Mouse (Mus musculus): ENCODE results near the gene Clec16a.

Clec16a gene

DNA sequence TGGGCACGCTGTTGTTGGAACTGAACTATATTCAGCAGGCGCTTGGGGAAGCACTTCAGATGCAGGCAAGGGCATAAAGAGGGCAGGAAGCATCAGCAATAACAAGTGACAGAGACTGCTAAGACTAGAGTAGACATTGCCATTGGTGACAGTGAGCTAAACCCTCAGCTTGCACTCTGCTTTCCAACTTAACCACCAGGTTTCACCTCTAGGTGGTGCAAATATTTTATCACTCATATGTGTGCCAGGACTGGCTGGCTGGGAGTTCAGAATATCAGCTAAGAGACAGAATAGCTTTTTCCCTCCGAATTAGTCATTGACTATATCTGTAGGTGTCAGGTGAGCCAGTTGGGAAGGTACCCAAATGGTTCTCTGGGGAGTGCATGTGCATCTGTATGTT lies 41.4 kb downstream of the Clec16a start:
- peak; percentile 70 for DNase-seq

DNA sequence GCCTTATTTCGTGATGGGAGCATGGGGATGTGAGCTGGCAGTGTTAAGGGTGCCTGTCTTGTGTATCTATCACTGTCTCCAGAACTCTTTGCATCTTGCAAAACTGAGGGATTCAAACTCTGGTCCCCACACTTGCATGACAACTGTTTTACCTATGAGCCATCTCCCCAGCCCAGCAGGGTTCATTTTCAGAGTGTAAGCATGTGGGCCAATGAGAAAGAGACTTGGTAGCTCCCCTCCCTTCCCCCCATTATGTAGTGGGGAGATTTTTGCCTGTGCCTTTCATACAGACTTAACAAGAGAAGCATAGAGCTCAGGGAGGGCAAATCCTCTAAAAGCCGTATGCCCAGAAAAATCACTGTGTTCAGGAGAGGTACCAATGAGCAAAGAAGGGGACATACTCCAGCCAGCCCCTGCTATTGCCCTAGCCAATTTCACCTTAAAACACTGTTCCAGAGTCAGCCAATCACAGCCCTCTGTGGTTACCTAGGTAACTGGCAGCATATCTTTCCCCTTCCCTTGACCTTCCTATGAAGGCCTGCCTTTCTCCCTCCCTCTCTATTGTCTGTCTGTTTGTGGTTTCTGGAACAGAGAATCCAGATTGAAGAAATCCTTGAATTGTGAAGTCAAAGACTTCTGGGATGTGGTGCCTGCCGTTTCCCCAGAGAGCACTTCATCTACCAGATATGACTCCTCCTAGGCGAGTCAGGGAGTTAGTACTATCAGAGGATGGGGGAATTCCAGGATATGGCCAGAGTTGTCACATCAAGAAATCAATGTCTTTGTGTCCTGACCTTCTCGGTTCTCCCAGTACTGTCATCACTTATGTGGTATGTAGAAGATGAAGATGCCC lies 55.0 kb downstream of the Clec16a start:
- DNase-seq: no peak

DNA sequence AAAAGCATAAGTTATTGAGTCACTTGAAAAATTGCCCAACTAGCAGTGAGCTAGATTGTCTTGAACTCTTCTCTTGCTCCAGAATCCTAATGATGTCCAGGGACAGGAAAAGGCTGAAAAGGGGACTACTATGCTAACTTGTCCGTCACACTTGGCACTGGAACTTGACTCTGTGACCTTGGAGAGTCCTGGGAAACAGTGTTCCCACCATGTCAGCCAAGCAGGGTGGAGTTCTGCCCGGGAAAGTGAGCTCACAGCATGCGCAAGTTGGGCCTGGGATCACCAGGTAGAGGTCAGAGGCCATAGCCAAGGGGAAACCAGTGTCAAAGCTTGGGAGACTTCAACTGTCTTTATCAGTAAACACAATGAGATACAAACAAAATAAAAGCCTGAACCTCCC lies 62.7 kb downstream of the Clec16a start:
- DNase-seq: no peak

DNA sequence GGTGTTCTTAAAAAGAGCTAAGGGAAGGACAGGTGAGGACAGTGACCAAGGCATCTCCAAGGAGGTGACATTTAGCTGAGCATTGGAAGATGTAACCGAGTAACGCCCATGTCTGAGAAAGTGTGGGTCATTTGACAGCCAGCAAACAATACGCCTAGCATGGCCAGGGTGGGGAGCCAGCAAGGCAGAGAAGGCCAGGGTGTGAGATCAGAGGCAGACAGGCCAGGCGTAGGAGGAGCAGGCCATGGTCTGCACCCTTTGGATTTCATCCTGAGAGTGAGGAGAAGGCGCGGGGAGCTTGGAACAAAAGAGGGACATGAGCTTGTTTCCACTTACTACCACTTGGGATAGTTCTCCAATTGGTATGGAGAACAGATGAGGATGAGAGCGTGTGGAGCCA lies 64.8 kb downstream of the Clec16a start:
- no peak for DNase-seq

DNA sequence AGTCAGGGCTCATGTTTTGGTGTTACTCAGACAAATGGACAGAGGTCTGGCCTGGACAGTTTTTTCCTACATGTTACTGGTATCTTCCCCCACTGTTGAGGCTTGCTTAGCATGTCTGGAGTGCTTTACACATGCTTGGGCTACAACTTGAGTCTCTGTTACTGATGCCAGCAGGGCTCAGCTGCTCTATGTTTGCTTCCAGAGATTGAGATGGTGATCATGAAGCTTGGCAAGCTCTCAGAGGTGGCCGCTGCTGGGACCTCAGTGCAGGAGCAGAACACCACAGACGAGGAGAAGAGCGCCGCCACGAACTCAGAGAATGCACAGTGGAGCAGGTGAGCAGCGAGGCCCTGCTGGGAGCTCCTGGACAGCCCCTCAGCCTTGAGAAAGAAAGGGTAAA lies 65.7 kb downstream of the Clec16a start:
- no peak for DNase-seq

DNA sequence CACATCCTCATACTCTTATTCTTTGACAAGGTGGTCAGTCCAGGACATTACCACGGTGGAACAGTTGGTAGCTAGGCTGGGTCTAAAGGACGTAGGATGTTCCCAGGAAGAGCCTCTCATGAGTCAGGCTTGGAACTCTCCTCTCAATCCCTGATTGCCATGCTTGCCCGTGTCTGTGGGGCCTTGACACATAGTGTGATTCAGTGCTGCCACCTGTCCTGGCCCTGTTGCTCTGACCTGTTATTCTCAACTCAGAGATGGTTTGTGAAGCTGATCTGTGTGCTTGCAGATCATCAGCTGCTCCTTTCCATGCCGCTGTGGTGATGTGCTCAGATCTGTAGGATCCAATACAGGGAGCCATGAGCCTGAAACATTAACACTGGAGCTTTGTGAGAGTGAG lies 66.2 kb downstream of the Clec16a start:
- no peak for DNase-seq

DNA sequence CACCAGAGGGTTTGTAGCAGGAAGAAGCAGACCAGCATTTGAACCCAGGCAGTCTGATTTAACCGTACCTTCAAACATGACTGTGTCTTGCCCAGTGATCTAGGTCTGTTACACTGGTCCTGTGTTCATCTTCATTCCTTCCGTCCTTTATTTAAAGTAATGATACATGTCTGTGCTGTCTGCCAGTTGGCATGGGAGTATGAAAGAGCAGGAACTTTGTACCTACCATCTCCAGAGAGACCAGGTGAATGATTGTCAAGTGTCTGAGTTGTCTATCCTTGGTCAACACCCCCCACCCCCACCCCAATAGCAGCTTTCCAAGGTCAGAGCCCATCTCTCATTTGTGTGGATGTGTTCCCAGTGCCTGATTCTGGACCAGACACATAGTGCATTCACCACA lies 68.9 kb downstream of the Clec16a start:
- DNase-seq: no peak

DNA sequence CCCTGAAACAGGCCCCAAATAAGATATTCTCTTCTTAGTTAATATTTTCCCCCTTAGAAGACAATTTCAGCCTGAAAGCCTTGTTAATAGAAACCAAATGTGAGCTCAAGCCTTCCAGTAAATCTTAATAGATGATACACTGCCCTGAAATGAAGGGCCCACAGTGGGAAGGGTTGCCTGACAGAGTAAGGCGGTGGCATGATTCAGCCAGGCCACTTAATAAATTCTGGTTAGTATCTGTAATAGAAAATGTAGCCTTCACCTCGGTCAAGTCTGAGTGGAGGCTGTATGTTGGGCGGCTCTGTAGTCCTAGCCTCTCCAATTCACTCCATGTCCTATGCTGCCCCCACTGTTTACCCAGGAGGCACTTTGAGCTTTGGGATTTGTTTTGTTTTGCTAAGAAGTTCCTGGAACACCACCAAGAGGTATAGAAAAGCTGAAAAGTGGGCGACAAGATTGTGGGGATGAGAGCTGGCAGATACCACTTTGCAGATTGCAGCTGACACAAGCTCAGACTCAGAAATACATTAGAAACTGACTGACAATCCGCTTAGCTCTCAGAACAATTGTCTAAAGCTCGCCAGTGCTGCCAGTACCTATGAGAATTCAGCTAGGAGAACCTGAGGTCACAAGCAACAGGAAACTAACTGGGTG lies 75.9 kb downstream of the Clec16a start:
- no peak for DNase-seq

DNA sequence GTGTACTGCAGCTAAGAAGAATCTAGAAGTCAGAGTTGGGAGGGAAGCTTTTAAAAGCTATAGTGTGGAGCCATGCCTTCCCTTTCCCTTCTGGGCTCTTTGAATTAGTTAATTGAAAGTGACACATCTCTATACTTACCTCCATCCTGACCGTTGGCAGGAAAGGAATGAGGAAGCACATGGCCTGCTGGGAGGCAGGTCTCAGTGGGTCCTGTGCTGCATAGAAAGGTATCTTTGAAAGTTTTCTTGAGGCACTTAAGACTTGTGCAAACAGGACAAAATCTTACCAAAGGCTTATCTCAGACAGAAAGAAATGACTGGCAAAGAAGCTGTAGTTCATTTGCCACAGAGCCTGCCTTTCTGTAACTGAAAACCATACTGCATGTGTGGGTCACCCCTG lies 76.6 kb downstream of the Clec16a start:
- no peak for DNase-seq

DNA sequence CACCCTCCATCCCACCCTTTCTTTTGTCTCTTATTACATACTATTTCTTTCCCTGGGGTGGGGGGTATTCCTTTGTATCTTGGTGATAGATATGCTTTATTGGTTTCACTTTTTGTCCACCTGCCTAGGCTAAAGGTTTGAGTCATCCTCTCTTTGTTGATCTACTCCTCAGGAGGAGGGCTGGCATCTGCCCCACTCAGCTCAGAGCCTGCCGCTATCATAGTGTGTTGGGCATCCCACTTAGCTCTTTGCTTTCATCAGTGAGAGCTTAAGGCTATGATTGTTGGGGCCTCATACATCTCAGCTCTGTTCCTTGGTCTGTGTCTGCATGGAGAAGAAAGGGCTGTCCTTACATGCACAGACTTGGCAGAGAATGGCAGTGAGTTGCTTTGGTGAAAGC lies 81.0 kb downstream of the Clec16a start:
- DNase-seq: no peak

DNA sequence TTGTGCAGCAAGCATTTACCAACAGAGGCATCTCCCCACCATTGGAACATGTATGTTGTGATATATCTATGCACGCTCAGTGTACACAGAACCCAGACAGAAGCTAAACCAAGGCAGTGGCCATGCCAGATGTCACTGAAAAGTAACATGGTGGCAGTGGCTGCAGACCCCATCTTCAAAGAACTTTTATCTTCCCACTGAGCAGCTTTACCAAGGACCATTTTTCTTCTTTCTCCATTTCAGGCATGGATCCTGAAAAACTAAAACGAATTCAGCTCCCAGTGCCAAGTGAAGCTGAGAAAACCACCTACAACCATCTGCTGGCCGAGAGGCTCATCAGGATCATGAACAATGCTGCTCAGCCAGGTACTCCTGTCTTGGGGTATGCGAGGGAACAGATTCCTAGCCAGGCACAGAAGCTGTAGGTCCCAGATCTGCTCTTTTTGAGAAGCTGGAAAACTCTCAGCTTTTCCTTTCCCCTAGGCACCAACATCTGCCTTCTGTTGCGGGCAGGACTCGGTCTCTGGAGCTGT lies 82.1 kb downstream of the Clec16a start:
- DNase-seq: no peak

DNA sequence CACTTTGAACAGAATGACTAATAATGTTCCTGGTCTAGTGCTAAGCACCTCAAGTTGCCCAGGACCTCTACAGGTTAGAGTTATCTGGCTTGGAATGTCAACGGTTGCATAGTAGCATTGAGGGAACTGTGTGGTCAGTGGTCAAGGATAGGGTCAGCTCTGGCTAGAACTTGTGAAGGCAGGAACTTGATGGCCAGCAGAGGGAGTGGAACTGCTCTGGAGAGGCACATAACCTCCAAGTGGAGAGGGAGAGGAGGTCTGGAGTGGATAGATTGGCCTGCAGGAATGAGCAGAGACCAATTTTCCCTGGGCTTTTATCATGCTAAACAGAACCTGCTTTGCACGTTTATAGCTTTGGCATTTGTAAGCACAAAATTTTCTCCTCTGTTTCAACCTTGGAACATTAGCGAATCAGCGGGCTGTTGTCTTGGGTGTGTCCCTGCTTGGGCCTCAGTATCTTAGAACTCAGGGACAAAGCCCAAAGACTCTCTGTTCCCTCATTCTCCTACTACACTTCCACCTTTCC lies 83.0 kb downstream of the Clec16a start:
- no peak for DNase-seq

DNA sequence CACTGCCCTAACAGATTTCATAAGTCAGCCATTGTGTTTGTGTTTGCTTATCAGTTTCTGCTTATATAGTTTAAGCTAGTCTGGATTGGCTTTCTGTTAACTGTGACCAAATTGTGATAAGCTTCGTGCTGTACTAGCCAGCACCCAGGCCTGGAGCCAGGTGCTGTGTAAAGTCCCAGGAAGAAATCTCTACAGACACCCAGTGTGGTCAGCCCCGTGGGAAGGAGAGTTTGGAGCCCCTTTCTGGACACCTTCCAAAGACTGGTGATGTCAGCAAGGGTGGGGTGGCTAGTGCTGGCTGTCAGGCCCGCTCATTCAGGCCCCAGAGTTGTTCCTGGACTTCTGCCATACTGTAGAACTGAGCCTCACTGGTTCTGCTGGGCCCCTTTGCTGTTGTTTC lies 83.8 kb downstream of the Clec16a start:
- DNase-seq: no peak

DNA sequence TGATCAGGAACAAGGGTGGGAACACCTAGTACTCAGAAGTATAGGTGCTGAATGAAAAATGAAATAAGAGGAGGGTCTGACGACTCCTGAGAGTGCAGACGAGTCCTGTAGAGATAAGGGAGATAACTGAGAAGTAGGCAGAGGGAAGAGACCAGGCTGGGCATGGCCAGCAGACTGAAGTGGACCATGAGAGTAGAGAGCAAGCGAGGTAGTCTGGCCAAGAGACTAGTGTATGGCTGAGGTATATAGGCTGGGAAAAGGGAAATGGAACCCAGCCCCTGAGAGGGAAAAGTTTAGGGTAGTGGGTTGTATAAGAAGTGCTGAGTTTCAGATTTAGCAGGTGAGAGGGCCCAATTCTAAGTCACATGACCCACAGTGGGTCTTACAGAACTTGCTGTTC lies 84.2 kb downstream of the Clec16a start:
- DNase-seq: no peak

DNA sequence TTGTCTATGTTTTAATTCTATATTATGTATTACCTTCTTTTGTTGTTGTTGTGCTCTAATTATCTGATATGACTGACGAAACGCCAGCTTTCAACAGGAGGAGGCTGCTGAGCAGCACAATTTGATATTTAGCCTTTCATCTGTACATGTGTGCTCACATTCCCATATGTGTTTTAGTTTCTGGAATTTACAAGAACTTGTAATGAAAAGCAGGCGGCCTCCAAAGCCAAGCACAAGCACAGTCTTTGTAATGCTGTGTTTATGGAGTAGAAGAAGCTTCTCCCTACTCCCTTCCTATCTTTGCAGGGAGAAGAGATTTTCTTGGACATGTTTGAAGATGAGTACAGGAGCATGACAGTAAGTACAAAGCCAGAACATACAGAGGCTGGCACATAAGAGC lies 89.8 kb downstream of the Clec16a start:
- DNase-seq: no peak

DNA sequence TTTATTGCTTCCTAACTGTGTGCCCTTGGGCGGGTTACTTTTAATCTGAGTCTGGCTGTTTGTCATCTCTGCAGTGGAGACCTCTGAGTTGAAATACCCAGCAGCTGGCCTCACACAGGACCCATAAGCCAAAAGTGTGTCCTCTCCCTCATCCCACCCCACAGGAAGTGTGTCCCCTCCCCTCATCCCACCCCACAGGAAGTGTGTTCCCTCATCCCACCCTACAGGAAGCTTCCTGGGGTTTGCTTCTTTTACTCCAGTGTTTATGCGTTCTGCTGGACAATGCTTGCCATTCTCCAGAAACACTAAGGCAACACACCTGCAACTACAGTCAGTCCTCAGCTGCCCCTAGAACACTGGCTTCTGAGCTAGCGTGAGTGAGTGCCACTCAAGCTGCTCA lies 92.8 kb downstream of the Clec16a start:
- DNase-seq: no peak

DNA sequence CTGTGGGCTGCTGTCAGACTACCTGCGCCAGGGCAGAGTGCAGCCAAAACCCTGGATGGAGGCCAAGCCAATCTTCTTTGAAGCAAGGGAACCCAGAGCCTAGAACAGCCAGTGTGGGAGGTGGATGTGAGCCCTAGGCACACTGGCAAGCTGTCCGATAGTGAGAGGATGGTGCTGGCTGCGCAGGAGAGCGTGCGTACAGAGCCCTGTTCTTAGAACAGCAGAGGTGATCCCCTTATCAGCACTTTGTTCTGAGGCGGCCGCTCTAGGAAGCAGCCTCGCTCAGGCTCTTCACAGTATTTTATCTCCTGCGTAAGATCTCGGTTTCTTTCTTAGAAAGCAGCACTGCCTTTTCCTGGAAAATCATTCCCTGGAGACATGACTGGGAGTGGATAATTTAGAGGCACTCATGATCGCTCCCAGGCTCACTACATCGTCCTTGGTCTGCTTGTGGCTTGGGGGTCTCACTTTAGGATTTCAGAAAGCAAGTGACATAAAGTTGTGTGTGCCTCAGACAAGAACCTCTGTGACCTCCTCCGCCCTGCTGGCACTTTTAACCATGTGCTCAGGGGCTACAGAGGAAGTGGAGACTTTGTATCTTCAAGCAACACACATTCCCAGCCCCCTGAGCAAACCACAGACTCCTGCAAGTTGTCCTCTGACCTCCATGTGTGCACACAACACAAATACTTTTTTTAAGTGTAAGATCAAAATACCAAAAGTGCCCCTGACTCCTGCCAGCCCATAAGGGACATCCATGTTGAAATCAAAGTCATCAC lies 94.2 kb downstream of the Clec16a start:
- DNase-seq: peak; percentile 62

DNA sequence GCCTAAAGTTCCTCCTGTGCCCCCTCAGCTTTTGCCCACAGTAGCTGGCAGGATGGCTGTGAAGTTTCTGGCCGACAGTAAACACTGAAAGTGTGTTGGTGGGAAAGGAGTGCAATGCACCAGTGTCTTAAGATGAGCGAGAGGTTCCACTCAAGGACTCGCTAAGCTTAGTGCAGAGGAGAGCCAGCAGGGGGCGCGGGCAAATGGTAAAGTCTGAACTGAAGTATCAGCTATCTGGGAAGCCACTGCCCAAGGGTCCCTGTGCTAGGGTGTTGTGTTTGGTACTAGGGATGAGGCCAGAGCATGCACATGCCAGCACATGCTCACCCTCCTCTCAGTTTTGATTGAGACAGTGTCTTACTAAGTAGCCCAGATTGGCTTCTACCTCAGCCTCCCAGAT lies 94.9 kb downstream of the Clec16a start:
- DNase-seq: peak; percentile 92

DNA sequence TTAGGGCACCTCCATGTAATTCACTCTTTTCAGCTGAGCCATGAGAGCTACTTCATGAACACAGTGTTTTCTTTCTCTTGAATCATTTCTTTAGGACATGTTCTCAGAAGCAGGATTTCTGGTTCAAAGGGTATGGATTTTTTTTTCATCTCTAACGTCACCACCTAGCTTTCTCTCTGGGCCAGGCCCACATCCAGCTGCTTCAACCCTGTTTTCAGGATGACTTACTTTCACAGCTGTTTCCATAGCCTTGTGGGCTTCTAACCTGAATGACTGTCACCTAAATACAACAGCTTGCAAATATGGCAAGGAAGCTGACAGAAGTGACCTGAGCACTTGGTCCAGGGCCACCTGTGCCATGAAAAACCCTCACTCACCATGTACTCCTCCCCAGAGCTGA lies 96.0 kb downstream of the Clec16a start:
- DNase-seq: no peak

DNA sequence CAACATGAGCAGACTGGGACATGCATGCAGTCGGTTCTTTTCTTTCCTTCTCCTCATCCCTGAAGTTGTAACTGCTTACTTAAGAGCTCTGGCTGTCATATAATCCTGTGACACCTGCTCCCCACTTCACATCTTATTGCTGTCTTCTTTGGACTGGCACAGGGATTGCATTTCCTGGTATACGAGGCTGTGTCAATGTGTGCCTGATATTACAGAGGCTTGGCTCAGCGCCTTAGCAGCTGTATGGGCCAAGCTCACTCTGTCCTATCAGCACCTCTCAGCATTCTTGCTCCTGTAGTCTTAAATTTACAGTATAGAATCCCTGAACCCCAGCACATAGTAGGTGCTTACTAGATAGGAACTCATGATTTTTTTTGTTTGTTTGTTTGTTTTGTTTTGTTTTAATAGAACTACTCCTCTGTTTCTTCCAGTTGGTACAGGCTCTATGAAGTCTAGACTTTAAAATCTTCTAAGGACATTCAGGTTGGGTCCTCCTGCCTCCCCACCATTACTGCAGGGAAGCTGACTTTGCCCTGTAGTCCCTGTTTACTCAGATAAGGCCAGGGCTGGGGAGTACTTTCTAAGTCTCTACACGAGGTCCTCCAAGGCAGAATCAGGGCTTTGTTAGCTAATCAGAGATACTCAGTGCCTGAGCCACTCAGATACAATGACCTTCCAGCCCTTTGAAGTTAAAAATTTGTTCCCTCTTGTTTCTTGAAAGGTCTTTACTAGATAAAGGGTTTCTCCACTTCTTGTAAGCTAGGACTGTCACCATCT lies 97.9 kb downstream of the Clec16a start:
- no peak for DNase-seq

DNA sequence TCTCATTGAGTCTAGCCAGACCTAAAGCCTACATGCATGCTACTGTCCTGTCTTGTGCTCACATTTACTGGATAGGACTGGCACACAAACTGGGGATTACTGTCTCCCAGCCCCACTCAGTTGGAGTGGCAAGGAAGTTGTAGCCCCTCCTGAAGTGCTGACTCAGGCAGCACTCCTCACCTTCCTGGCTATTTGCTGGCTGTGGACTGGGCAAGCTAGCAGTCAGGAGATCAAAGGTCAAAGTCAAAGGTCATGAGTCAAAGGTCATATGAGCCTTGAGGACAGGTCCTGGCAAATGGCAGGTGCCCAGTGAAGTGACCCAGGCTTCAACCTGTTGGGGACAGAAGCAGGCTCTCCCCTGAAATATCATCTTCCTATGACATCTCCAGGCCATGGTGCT lies 99.1 kb downstream of the Clec16a start:
- DNase-seq: no peak

DNA sequence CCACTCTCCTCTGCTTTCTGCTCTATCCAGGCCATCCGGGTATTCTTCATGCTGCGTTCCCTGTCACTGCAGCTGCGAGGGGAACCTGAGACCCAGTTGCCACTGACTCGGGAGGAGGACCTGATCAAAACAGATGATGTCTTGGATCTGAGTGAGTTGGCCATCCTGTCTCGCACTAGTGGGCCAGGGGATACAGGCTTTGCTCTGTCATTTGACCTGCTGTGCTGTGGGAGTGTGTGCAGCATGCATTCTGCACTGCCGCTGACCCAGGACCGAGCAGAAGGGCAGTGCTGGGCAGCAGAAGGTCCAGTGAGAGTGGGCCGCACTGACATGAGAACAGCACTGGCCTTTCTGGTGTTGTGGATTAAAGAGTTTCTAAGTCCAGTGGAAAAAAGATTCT lies 99.6 kb downstream of the Clec16a start:
- DNase-seq: no peak

DNA sequence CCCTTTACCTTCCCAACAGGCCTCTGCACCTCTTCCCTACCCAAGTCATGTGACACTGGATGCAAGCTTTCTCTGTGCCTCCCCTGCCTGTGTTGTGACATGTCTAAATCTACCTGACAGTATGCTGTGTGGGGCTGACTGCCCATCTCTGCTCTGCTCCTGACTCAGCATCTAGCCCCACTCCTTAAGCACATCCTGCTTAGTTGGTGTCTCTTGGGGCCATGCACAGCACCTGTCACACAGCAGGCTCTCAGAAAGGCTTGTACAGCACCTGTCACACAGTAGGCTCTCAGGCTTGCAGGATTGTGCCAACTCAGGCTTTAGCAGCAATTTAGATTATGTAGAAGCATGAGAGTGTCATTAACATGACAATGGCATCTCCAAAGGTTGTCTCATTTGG lies 106.7 kb downstream of the Clec16a start:
- no peak for DNase-seq

Measured in thymus, postnatal 14 days (tissue).